Comparison of ENCODE assay signal across 29 mouse cellular contexts in genomic region chr12:80779760-80780159, GRCm38 (mm10). TPM values are rescaled to one million over a fixed set of nuclear protein-coding genes. Genes with fewer than 3 reads are reported as not detected.
DNase-seq lines count a peak whose midpoint lies in the region; ATAC-seq and TF ChIP-seq lines count a peak whose summit lies in the region.
"Had no signal": no experiment of that assay in that cellular context is flagged by ENCODE, and none has a peak within 500 bp of the region (broad histone marks: within the 10 kb centered on the region; RNA-seq: fewer than 3 reads in every experiment).

No protein-coding gene starts in this region.

- no peak overlapping the region for H3K4me2 ChIP-seq in liver, embryonic 12.5 days
- no peak overlapping the region for H3K4me2 ChIP-seq in liver, embryonic 16.5 days (ENCODE audit: low read depth, low read length)
- no peak overlapping the region for H3K4me2 ChIP-seq in forebrain, embryonic 13.5 days
- no peak overlapping the region for H3K4me2 ChIP-seq in stomach, postnatal 0 days (replicated peaks; ENCODE audit: low read depth)
- H3K4me2 ChIP-seq: embryonic facial prominence, embryonic 13.5 days; forebrain, embryonic 12.5 days; heart, embryonic 12.5 days; heart, embryonic 15.5 days; hindbrain, embryonic 14.5 days had no signal

- no peak for TF ChIP-seq CTCF in MEL (IDR thresholded peaks at IDR 0.05 in 2 of 3, conservative IDR thresholded peaks at IDR 0.05 in 1 of 3; ENCODE audit: control insufficient read depth in 1 of 3, insufficient read depth in 1 of 3, low read depth in 2 of 3, low read length in 3 of 3, poor library complexity in 1 of 3, severe bottlenecking in 1 of 3)
- no peak for TF ChIP-seq CTCF in stomach, postnatal 0 days (IDR thresholded peaks at IDR 0.05; ENCODE audit: low read depth)

- H3K4me3 ChIP-seq in liver, embryonic 12.5 days: no peak overlapping the region
- H3K4me3 ChIP-seq in MEL (ENCODE audit: control insufficient read depth in 1 of 2, insufficient read depth in 1 of 2, low read depth in 2 of 2, low read length in 2 of 2): no peak overlapping the region
- no peak overlapping the region for H3K4me3 ChIP-seq in liver, embryonic 16.5 days (ENCODE audit: low read depth, low read length)
- no peak overlapping the region for H3K4me3 ChIP-seq in forebrain, embryonic 13.5 days
- no peak overlapping the region for H3K4me3 ChIP-seq in stomach, postnatal 0 days (ENCODE audit: low read depth, low read length)
- H3K4me3 ChIP-seq: embryonic facial prominence, embryonic 10.5 days; embryonic facial prominence, embryonic 13.5 days; erythroblast, embryonic 14.5 days; forebrain, embryonic 12.5 days; heart, embryonic 12.5 days; heart, embryonic 15.5 days had no signal

- no peaks in the 10 kb centered on the region for H3K27me3 ChIP-seq in liver, embryonic 12.5 days (replicated peaks)
- H3K27me3 ChIP-seq in MEL (ENCODE audit: control insufficient read depth in 1 of 2, insufficient read depth in 2 of 2, low read length in 2 of 2): no peaks in the 10 kb centered on the region
- no peaks in the 10 kb centered on the region for H3K27me3 ChIP-seq in liver, embryonic 16.5 days (ENCODE audit: control insufficient read depth, insufficient read depth, low read depth, low read length)
- H3K27me3 ChIP-seq in forebrain, embryonic 13.5 days: no peaks in the 10 kb centered on the region
- no peaks in the 10 kb centered on the region for H3K27me3 ChIP-seq in stomach, postnatal 0 days (ENCODE audit: control insufficient read depth, insufficient read depth, low read length)
- H3K27me3 ChIP-seq: embryonic facial prominence, embryonic 13.5 days; forebrain, embryonic 12.5 days; heart, embryonic 12.5 days; heart, embryonic 15.5 days had no signal

- DNase-seq in liver (no peak), MEL (ENCODE audit: low read depth, low spot score) (no peak)
- no peak for DNase-seq in stomach, postnatal 0 days (ENCODE audit: low spot score)
- DNase-seq: adrenal gland, adult 8-10 months; adrenal gland, postnatal 25 days; cerebellum, adult 11-12 months; cerebellum, adult 8-10 months; cerebellum, postnatal 10 days; cerebellum, postnatal 36 days; embryo, embryonic 11 days; gastrocnemius, postnatal 10 days; heart, adult 18-20 months; heart, postnatal 10 days; heart, postnatal 36 days had no signal

- H3K27ac ChIP-seq in liver, embryonic 12.5 days: peak overlapping the region; percentile 98
- H3K27ac ChIP-seq in MEL (ENCODE audit: control insufficient read depth, low read depth, low read length): peak overlapping the region; percentile 96; the same call in 1 of the 2 replicates
- peak overlapping the region; percentile 48 for H3K27ac ChIP-seq in liver, embryonic 16.5 days (ENCODE audit: low read length)
- no peak overlapping the region for H3K27ac ChIP-seq in forebrain, embryonic 13.5 days
- H3K27ac ChIP-seq in stomach, postnatal 0 days (replicated peaks): no peak overlapping the region
- H3K27ac ChIP-seq: embryonic facial prominence, embryonic 10.5 days; embryonic facial prominence, embryonic 13.5 days; forebrain, embryonic 12.5 days; heart, embryonic 15.5 days; hindbrain, embryonic 14.5 days; hindbrain, postnatal 0 days had no signal

- H3K4me1 ChIP-seq in liver, embryonic 12.5 days: peaks cover 63% of the 10 kb centered on the region
- peaks cover 26 to 51% of the 10 kb centered on the region in 2 experiments for H3K4me1 ChIP-seq in MEL (ENCODE audit: control insufficient read depth in 1 of 2, insufficient read depth in 2 of 2, low read length in 2 of 2)
- peaks cover 46% of the 10 kb centered on the region for H3K4me1 ChIP-seq in liver, embryonic 16.5 days (ENCODE audit: control insufficient read depth, low read depth, low read length)
- no peaks in the 10 kb centered on the region for H3K4me1 ChIP-seq in forebrain, embryonic 13.5 days
- no peaks in the 10 kb centered on the region for H3K4me1 ChIP-seq in stomach, postnatal 0 days (replicated peaks; ENCODE audit: control insufficient read depth, insufficient read depth)
- H3K4me1 ChIP-seq: embryonic facial prominence, embryonic 10.5 days; embryonic facial prominence, embryonic 13.5 days; forebrain, embryonic 12.5 days had no signal

- H3K9ac ChIP-seq in liver, embryonic 12.5 days: no peak overlapping the region
- H3K9ac ChIP-seq in MEL (ENCODE audit: control insufficient read depth, low read depth, low read length, poor library complexity, severe bottlenecking): no peak overlapping the region
- H3K9ac ChIP-seq in liver, embryonic 16.5 days (ENCODE audit: low read depth, low read length): no peak overlapping the region
- H3K9ac ChIP-seq in forebrain, embryonic 13.5 days: no peak overlapping the region
- H3K9ac ChIP-seq in stomach, postnatal 0 days (ENCODE audit: low read length): no peak overlapping the region
- H3K9ac ChIP-seq: embryonic facial prominence, embryonic 13.5 days; forebrain, embryonic 12.5 days; heart, embryonic 12.5 days; heart, embryonic 15.5 days; hindbrain, embryonic 14.5 days had no signal

- WGBS in liver, embryonic 12.5 days (ENCODE audit: insufficient replicate concordance): 80% methylated on average over 4 of the region's 4 CpGs
- WGBS in liver, embryonic 16.5 days (ENCODE audit: insufficient replicate concordance): 85% methylated on average over 4 of the region's 4 CpGs
- 91% methylated on average over 4 of the region's 4 CpGs for WGBS in forebrain, embryonic 13.5 days
- 87% methylated on average over 4 of the region's 4 CpGs for WGBS in stomach, postnatal 0 days

- no peaks in the 10 kb centered on the region for H3K9me3 ChIP-seq in liver, embryonic 12.5 days (replicated peaks)
- H3K9me3 ChIP-seq in MEL (replicated peaks; ENCODE audit: insufficient read depth, low read length): no peaks in the 10 kb centered on the region
- H3K9me3 ChIP-seq in liver, embryonic 16.5 days (replicated peaks; ENCODE audit: control insufficient read depth, low read length): no peaks in the 10 kb centered on the region
- no peaks in the 10 kb centered on the region for H3K9me3 ChIP-seq in forebrain, embryonic 13.5 days (replicated peaks)
- H3K9me3 ChIP-seq in stomach, postnatal 0 days (ENCODE audit: control insufficient read depth, low read length): no peaks in the 10 kb centered on the region
- H3K9me3 ChIP-seq: embryonic facial prominence, embryonic 10.5 days; embryonic facial prominence, embryonic 13.5 days; forebrain, embryonic 12.5 days; heart, embryonic 12.5 days; heart, embryonic 15.5 days had no signal

- TF ChIP-seq EP300 in MEL (IDR thresholded peaks at IDR 0.05; ENCODE audit: low read depth in 1 of 2, low read length in 2 of 2): no peak
- TF ChIP-seq EP300 in stomach, postnatal 0 days (optimal IDR thresholded peaks at IDR 0.05): no peak

- TF ChIP-seq POLR2A in MEL (IDR thresholded peaks at IDR 0.05; ENCODE audit: control insufficient read depth in 1 of 2, insufficient read depth in 1 of 2, low read depth in 1 of 2, low read length in 2 of 2, poor library complexity in 1 of 2): no peak

- no peaks in the 10 kb centered on the region; the same call in 1 of the 2 replicates for H3K79me2 ChIP-seq in MEL (ENCODE audit: control insufficient read depth, insufficient read depth, low read length, poor library complexity)

- no peaks in the 10 kb centered on the region for H3K36me3 ChIP-seq in liver, embryonic 12.5 days
- peaks cover 0 to 38% of the 10 kb centered on the region in 2 experiments; a peak in 2 of 4 replicates for H3K36me3 ChIP-seq in MEL (ENCODE audit: control insufficient read depth in 1 of 2, insufficient read depth in 2 of 2, low read length in 2 of 2)
- H3K36me3 ChIP-seq in liver, embryonic 16.5 days (ENCODE audit: control insufficient read depth, insufficient read depth): no peaks in the 10 kb centered on the region
- H3K36me3 ChIP-seq in forebrain, embryonic 13.5 days (ENCODE audit: poor library complexity, severe bottlenecking): no peaks in the 10 kb centered on the region
- no peaks in the 10 kb centered on the region for H3K36me3 ChIP-seq in stomach, postnatal 0 days (ENCODE audit: control insufficient read depth, insufficient read depth, low read length)
- H3K36me3 ChIP-seq: embryonic facial prominence, embryonic 10.5 days; embryonic facial prominence, embryonic 13.5 days; forebrain, embryonic 12.5 days; heart, embryonic 12.5 days; heart, embryonic 15.5 days had no signal

- no peak for TF ChIP-seq RAD21 in MEL (IDR thresholded peaks at IDR 0.05; ENCODE audit: low read depth, low read length)

- ATAC-seq in liver, embryonic 12.5 days: no peak
- no peak for ATAC-seq in liver, embryonic 16.5 days (ENCODE audit: low read depth)
- ATAC-seq in forebrain, embryonic 13.5 days: no peak
- no peak for ATAC-seq in stomach, postnatal 0 days (ENCODE audit: low FRiP score, low TSS enrichment)
- ATAC-seq: activated CD4-positive, CD25-positive, alpha-beta regulatory T cell, adult 4 months; forebrain, embryonic 16.5 days; hindbrain, postnatal 0 days; inflammation-experienced regulatory T-cells, adult 6 months had no signal

TF ChIP-seq in MEL, 35 proteins besides CTCF, POLR2A, EP300 and RAD21:
- no peak for TF ChIP-seq JUND (IDR thresholded peaks at IDR 0.05; ENCODE audit: low read depth, low read length)
- TF ChIP-seq ETS1 (IDR thresholded peaks at IDR 0.05; ENCODE audit: low read depth, low read length): no peak
- peak; percentile 83 for TF ChIP-seq MAFK (IDR thresholded peaks at IDR 0.05; ENCODE audit: borderline replicate concordance, low read depth, low read length)
- no peak for TF ChIP-seq ZNF384 (IDR thresholded peaks at IDR 0.05; ENCODE audit: low read depth, low read length)
- TF ChIP-seq NRF1 (IDR thresholded peaks at IDR 0.05; ENCODE audit: insufficient read depth, low read depth, low read length, poor library complexity, severe bottlenecking): no peak
- TF ChIP-seq ZC3H11A (IDR thresholded peaks at IDR 0.05; ENCODE audit: low read depth, low read length): no peak

RNA-seq across cellular contexts. Expression of gene Susd6, which starts 10.6 kb away (rescaled TPM):
- 15.0 and 15.9 TPM in 2 replicates for polyA plus RNA-seq in liver, embryonic 12.5 days (2016; fragmentation: Nextera tagmentation; extraction: Ambion mirVana)
- total RNA-seq in MEL (2012; rRNA removed): 12.2 and 13.0 TPM in 2 replicates
- 10 to 100 TPM in 1 of 2 experiments, not detected in 1; 22.4 TPM for polyA plus RNA-seq in MEL (2012; ENCODE audit: insufficient read depth in 1 of 2, insufficient read length in 2 of 2, low read depth in 1 of 2, low replicate concordance in 2 of 2, missing spikeins in 1 of 2)
- polyA plus RNA-seq in liver, embryonic 16.5 days (2015; fragmentation: Nextera tagmentation; extraction: Ambion mirVana): 14.6 and 15.2 TPM in 2 replicates
- 13.8 and 14.0 TPM in 2 replicates for polyA plus RNA-seq in forebrain, embryonic 13.5 days (2015; fragmentation: Nextera tagmentation; extraction: Ambion mirVana)
- 12.3 and 12.9 TPM in 2 replicates for polyA plus RNA-seq in stomach, postnatal 0 days (2015; fragmentation: Nextera tagmentation; extraction: Ambion mirVana)

RNA-seq across cellular contexts. Expression of gene Ccdc177, which starts 19.3 kb away (rescaled TPM):
- polyA plus RNA-seq in liver, embryonic 12.5 days (2016; fragmentation: Nextera tagmentation; extraction: Ambion mirVana): not detected in 2 replicates
- not detected in 2 replicates for total RNA-seq in MEL (2012; rRNA removed)
- polyA plus RNA-seq in MEL (2012; ENCODE audit: insufficient read depth in 1 of 2, insufficient read length in 2 of 2, low read depth in 1 of 2, low replicate concordance in 2 of 2, missing spikeins in 1 of 2): not detected
- not detected in 2 replicates for polyA plus RNA-seq in liver, embryonic 16.5 days (2015; fragmentation: Nextera tagmentation; extraction: Ambion mirVana)
- polyA plus RNA-seq in forebrain, embryonic 13.5 days (2015; fragmentation: Nextera tagmentation; extraction: Ambion mirVana): 4.6 and 4.7 TPM in 2 replicates
- polyA plus RNA-seq in stomach, postnatal 0 days (2015; fragmentation: Nextera tagmentation; extraction: Ambion mirVana): 0.06 and 0.07 TPM in 2 replicates
- total RNA-seq: gastrocnemius, adult 18-20 months; heart, postnatal 36 days had no signal
- polyA plus RNA-seq: activated CD4-positive, CD25-positive, alpha-beta regulatory T cell, adult 4 months; erythroblast, embryonic 14.5 days; heart, embryonic 15.5 days; inflammation-experienced regulatory T-cells, adult 6 months had no signal

Comparison
In these comparisons a context has a peak if more than half of its experiments do, and no peak if none do; other contexts are left out.
1. H3K27ac ChIP-seq: peak in liver, embryonic 12.5 days (single experiment), MEL (single experiment) and liver, embryonic 16.5 days (single experiment); none in forebrain, embryonic 13.5 days (single experiment) and stomach, postnatal 0 days (single experiment).